Mouse (Mus musculus) midbrain, embryonic 14.5 days (tissue): ENCODE measurements around the gene Adgra3. TPM values are rescaled to one million over a fixed set of nuclear protein-coding genes. Genes with fewer than 3 reads are reported as not detected.

Experiments
- ATAC-seq: fragments of 200-750 bp; cut with Nextera tagmentation; 2 replicates; pipeline ENCODE4 v1.8.0; 2017; ENCODE audit warnings: moderate number of reproducible peaks, moderate library complexity; ENCODE audit not compliant: low FRiP score, low TSS enrichment
- DNase-seq: peaks from one replicate; pipeline ENCODE4 v3.0.0-alpha.2; 2015
- H3K27ac ChIP-seq: fragments of 300-500 bp; sonication (generic); replicated peaks from 2 replicates; pipeline ENCODE4 v1.5.1; 2014; ENCODE audit warnings: mild to moderate bottlenecking, low read depth, low read length, moderate library complexity
- H3K27me3 ChIP-seq: fragments of 300-500 bp; sonication (generic); 2 replicates; pipeline ENCODE4 v1.6.1; 2014; ENCODE audit warnings: low read length, control low read depth, mixed read lengths; ENCODE audit not compliant: control insufficient read depth, insufficient read depth
- H3K36me3 ChIP-seq: fragments of 300-500 bp; sonication (generic); 2 replicates; pipeline ENCODE4 v1.6.1; 2014; ENCODE audit warnings: low read length, control low read depth; ENCODE audit not compliant: control insufficient read depth, insufficient read depth
- H3K4me1 ChIP-seq: fragments of 300-500 bp; sonication (generic); 2 replicates; pipeline ENCODE4 v1.6.1; 2014; ENCODE audit warnings: mild to moderate bottlenecking, antibody characterized with exemption, low read length, control low read depth; ENCODE audit not compliant: control insufficient read depth, insufficient read depth
- H3K4me2 ChIP-seq: fragments of 300-500 bp; sonication (generic); 2 replicates; pipeline ENCODE4 v1.6.1; 2014; ENCODE audit warnings: mild to moderate bottlenecking, low read length, moderate library complexity
- H3K4me3 ChIP-seq: fragments of 300-500 bp; sonication (generic); replicated peaks from 2 replicates; pipeline ENCODE4 v1.5.1; 2014; ENCODE audit warnings: low read depth, low read length
- H3K9ac ChIP-seq: fragments of 300-500 bp; sonication (generic); replicated peaks from 2 replicates; pipeline ENCODE4 v1.6.1; 2014; ENCODE audit warnings: mild to moderate bottlenecking, low read length, moderate library complexity
- H3K9me3 ChIP-seq: fragments of 300-500 bp; sonication (generic); 2 replicates; pipeline ENCODE4 v1.6.1; 2016; ENCODE audit warnings: low read length, control low read depth, mixed read lengths; ENCODE audit not compliant: control insufficient read depth
- whole genome bisulfite sequencing: fragments of 180-500 bp; shearing (Covaris S2); extraction: QIAGEN DNeasy Blood & Tissue Kit; methylation state at CpG from one replicate; pipeline ENCODE4 v1.1.7; 2014; 5-methylcytosine and 5-hydroxymethylcytosine counted together
- polyA plus RNA-seq: library from polyadenylated mRNA; unstranded; fragments of >200 nt; fragmentation: Nextera tagmentation; extraction: Ambion mirVana; gene quantifications from 2 replicates; pipeline ENCODE4 v1.2.1, GENCODE M21; 2014

Gene Adgra3
- 16.4 and 25.2 TPM in 2 replicates for polyA plus RNA-seq

GRCm38 (mm10) chr5:50058421-50059286 is at the start of gene Adgra3:
Adgra3 (minus strand) TSS chr5:50059006.
- peak; percentile 79 for DNase-seq
- peak; percentile 87 for ATAC-seq
- no peaks in the 10 kb centered on the region for H3K27me3 ChIP-seq
- peak within 1 kb of the TSS; percentile 97 for H3K9ac ChIP-seq
- peak within 1 kb of the TSS; percentile 78 for H3K27ac ChIP-seq
- H3K36me3 ChIP-seq = no peaks in the 10 kb centered on the region
- H3K9me3 ChIP-seq = no peaks in the 10 kb centered on the region
- WGBS = under 1% methylated on average over 109 of the region's 113 CpGs
- peak within 1 kb of the TSS; percentile 86 for H3K4me3 ChIP-seq
- peak within 1 kb of the TSS; percentile 77 for H3K4me2 ChIP-seq
- peaks cover 16% of the 10 kb centered on the region for H3K4me1 ChIP-seq

- Histone ChIP-seq H3K27me3 (no peaks in the 10 kb centered on the region), H3K9me3 (no peaks in the 10 kb centered on the region), H3K27ac (no peak overlapping the region), H3K4me1 (no peaks in the 10 kb centered on the region), H3K4me3 (no peak overlapping the region), H3K36me3 (no peaks in the 10 kb centered on the region), H3K9ac (no peak overlapping the region), H3K4me2 (no peak overlapping the region)
- ATAC-seq (no peak), DNase-seq (no peak)
- WGBS = 73% methylated on average over 1 of the region's 1 CpGs
These were observed 24.6 kb upstream of the Adgra3 start for GRCm38 (mm10) chr5:50083441-50083840.

- Histone ChIP-seq H3K9me3 (no peaks in the 10 kb centered on the region), H3K27ac (no peak overlapping the region), H3K4me1 (no peaks in the 10 kb centered on the region), H3K36me3 (no peaks in the 10 kb centered on the region), H3K9ac (no peak overlapping the region), H3K4me2 (no peak overlapping the region), H3K27me3 (no peaks in the 10 kb centered on the region), H3K4me3 (no peak overlapping the region)
- DNase-seq (no peak), ATAC-seq (no peak)
These were observed 15.4 kb upstream of the Adgra3 start for GRCm38 (mm10) chr5:50074245-50074644.

GRCm38 (mm10) chr5:50064236-50064635 is 5.4 kb upstream of the Adgra3 start:
- Histone ChIP-seq H3K27ac (no peak overlapping the region), H3K36me3 (no peaks in the 10 kb centered on the region), H3K4me2 (no peak overlapping the region), H3K9me3 (no peaks in the 10 kb centered on the region), H3K27me3 (no peaks in the 10 kb centered on the region), H3K4me1 (0 out of 2 replicates have a peak, but pooled peaks cover 3% of the 10 kb centered on the region), H3K9ac (no peak overlapping the region), H3K4me3 (no peak overlapping the region)
- 91% methylated on average over 3 of the region's 3 CpGs for WGBS
- no peak for ATAC-seq
- no peak for DNase-seq

- Histone ChIP-seq H3K27ac (no peak overlapping the region), H3K4me3 (peak overlapping the region; percentile 86; the same call in 1 of the 2 replicates), H3K9ac (no peak overlapping the region), H3K9me3 (no peaks in the 10 kb centered on the region), H3K27me3 (no peaks in the 10 kb centered on the region), H3K36me3 (no peaks in the 10 kb centered on the region), H3K4me2 (peak overlapping the region; percentile 77), H3K4me1 (peaks cover 16% of the 10 kb centered on the region)
- no peak for ATAC-seq
- DNase-seq = no peak
- WGBS = 92% methylated on average over 7 of the region's 7 CpGs
These were observed 780 bp upstream of the Adgra3 start for GRCm38 (mm10) chr5:50059586-50059985.

GRCm38 (mm10) chr5:50057612-50058420 is 990 bp downstream of the Adgra3 start:
- Histone ChIP-seq H3K27me3 (no peaks in the 10 kb centered on the region), H3K9ac (peak overlapping the region; percentile 97), H3K4me3 (peak overlapping the region; percentile 86), H3K36me3 (no peaks in the 10 kb centered on the region), H3K27ac (peak overlapping the region; percentile 78), H3K9me3 (no peaks in the 10 kb centered on the region), H3K4me1 (peaks cover 16% of the 10 kb centered on the region), H3K4me2 (peak overlapping the region; percentile 77)
- 1% methylated on average over 26 of the region's 26 CpGs for WGBS
- no peak for ATAC-seq
- no peak for DNase-seq

GRCm38 (mm10) chr5:50052456-50052855 is 6.3 kb downstream of the Adgra3 start:
- Histone ChIP-seq H3K4me2 (no peak overlapping the region), H3K36me3 (no peaks in the 10 kb centered on the region), H3K9me3 (no peaks in the 10 kb centered on the region), H3K4me3 (no peak overlapping the region), H3K27me3 (no peaks in the 10 kb centered on the region), H3K27ac (no peak overlapping the region), H3K9ac (no peak overlapping the region), H3K4me1 (peaks cover 43% of the 10 kb centered on the region)
- DNase-seq (peak; percentile 64), ATAC-seq (no peak)
- WGBS = 67% methylated on average over 4 of the region's 4 CpGs

GRCm38 (mm10) chr5:50050668-50051425 is 8.0 kb downstream of the Adgra3 start:
- 18% methylated on average over 21 of the region's 21 CpGs for WGBS
- Histone ChIP-seq H3K4me3 (no peak overlapping the region), H3K9me3 (no peaks in the 10 kb centered on the region), H3K27ac (no peak overlapping the region), H3K4me1 (peaks cover 35% of the 10 kb centered on the region), H3K9ac (no peak overlapping the region), H3K36me3 (no peaks in the 10 kb centered on the region), H3K27me3 (no peaks in the 10 kb centered on the region), H3K4me2 (0 out of 2 replicates have a peak overlapping the region, but pooled peaks have one; percentile 9)
- peak; percentile 51 for ATAC-seq
- DNase-seq = no peak
